Mouse (Mus musculus) embryonic fibroblast, embryonic 13.5 days (primary cell): Measurements from ENCODE around the gene Fcgr4. TPM values are rescaled to one million over a fixed set of nuclear protein-coding genes. Genes with fewer than 3 reads are reported as not detected.
"Not testable (repeated sequence)": the region's sequence is repeated elsewhere in the genome, so short reads cannot be mapped to it uniquely, and the experiment has no call there.

Experiments used
- H3K27ac ChIP-seq: 2 replicates; pipeline ENCODE4 v1.5.1; 2012; ENCODE audit warnings: low read length, control low read depth, inconsistent platforms; ENCODE audit not compliant: insufficient read depth
- H3K4me1 ChIP-seq: 2 replicates; pipeline ENCODE4 v1.6.1; 2011; ENCODE audit warnings: low read length; ENCODE audit not compliant: control insufficient read depth, insufficient read depth
- H3K4me3 ChIP-seq: 2 replicates; pipeline ENCODE4 v1.5.1; 2011; ENCODE audit warnings: mild to moderate bottlenecking, control low read depth, low read length; ENCODE audit not compliant: insufficient read depth
- polyA plus RNA-seq: library from polyadenylated mRNA; stranded (reverse); fragments of >200 nt; gene quantifications from 2 replicates; pipeline ENCODE4 v1.2.4, GENCODE M21; 2011; ENCODE audit warnings: low read depth; ENCODE audit not compliant: missing spikeins, insufficient read length

Gene Fcgr4
- polyA plus RNA-seq, 1 experiment, result not detected

DNA sequence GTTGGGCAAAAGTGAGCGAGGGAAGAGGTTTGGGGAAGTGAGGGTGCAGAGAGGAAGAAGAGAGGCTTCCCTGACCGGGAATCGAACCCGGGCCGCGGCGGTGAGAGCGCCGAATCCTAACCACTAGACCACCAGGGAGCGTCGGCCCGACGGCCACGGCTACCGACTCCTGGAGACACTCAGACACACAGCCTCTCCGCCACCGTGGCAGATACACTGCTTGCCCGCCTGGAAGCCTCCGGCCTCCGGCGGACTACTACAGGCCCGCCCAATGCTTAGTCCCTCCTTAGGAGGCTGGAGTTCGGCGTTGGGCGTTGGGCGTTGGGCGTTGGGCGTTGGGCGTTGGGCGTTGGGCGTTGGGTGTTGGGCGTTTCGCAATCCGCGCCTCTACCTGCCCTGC lies 53.0 kb downstream of the Fcgr4 start:
- not testable (repeated sequence) for H3K27ac ChIP-seq, H3K4me1 ChIP-seq, H3K4me3 ChIP-seq

DNA sequence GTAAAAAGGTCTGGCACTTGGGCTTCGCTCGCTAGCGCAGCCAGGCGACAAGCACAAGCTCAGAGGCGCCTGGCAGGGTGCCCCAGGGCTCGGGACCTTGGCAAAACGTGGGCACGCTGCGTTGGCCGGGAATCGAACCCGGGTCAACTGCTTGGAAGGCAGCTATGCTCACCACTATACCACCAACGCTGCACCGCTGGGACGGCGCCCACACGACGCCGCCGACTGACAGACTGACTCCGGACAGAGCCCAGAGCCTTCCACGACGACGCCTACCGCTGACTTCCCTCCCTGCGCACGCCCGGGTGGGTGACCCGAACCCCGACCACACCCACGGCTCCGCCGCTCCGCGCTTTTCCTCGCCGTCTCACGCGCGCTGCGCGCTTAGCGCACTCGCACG lies 53.5 kb downstream of the Fcgr4 start:
- not testable (repeated sequence) for H3K4me3 ChIP-seq, H3K4me1 ChIP-seq, H3K27ac ChIP-seq

DNA sequence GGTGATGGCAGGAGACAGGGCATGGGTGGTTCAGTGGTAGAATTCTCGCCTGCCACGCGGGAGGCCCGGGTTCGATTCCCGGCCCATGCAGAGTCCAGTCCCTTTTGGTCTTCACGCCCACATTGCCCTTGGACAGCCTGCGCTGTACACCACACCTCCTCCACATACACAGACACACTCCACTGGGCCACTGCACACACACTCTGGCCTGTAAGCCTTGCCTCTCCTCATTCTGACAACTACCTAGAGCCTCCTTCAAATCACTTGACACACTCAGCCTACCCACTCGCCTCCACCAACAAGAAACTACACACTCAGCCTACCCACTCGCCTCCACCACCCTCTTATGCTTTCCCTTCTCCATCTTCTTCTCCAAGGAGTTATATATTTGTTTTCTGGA lies 55.6 kb downstream of the Fcgr4 start:
- H3K4me3 ChIP-seq, H3K4me1 ChIP-seq: not testable (repeated sequence)

DNA sequence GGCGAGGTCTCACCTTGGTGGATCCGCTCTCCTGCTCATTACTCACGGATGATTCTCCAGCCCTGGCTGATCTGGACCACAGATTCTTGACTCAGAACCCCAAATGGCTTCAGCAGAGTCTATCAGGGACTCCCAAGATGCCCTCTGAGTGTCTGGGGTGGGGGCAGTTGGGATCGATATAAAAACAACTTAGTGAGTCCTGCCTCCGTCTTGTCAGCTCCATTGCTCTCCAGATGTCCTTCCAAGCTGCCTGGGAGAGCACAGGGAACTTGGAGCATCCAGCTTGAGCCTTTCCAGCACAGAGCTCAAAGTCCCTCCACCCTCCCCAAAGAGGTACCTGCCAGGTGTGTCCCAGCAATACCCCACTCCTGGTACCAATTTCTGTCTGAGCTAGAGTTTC lies 57.5 kb downstream of the Fcgr4 start:
- H3K27ac ChIP-seq, H3K4me3 ChIP-seq, H3K4me1 ChIP-seq: not testable (repeated sequence)

More for the DNA sequence above, 55.6 kb downstream of the Fcgr4 start:
- not testable (repeated sequence) for H3K27ac ChIP-seq

DNA sequence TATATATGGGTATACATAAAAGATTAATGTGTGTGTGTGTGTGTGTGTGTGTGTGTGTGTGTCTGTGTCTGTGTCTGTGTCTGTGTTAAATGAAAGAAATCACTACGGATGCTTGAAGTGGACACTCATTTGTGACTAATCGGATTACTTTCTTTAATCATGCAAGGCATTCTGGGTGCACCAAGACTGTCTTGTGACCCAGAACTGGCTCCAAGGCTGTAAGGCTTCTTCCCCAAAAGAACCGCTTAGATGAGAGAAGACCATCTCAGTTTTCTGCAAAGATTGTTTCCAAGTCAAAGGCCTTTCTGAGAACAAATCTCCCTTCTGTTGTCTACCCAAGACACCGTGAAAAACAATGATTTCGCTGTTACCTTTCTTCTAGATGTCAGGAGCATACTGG lies 58.5 kb downstream of the Fcgr4 start:
- not testable (repeated sequence) for H3K4me3 ChIP-seq, H3K27ac ChIP-seq, H3K4me1 ChIP-seq

DNA sequence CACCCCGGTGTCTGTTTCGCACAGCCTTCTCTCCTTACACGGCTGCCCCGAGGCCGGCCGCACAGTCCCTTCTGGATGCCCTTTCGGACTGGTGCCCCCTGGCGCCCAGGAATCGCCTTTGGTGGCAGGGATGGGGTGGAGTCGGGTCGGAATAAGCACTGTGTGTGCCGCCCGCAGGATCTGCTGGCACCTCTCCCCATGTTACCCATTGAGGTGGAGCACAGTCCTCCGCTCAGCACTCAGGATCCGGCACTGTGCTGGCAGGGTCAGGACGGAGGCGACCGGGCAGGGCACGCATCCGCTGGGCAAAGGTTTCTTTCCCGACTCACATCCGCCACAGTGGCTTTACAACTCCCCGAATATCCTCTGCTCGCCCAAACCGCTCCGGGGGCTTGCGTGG lies 59.2 kb downstream of the Fcgr4 start:
- not testable (repeated sequence) for H3K27ac ChIP-seq, H3K4me3 ChIP-seq, H3K4me1 ChIP-seq

DNA sequence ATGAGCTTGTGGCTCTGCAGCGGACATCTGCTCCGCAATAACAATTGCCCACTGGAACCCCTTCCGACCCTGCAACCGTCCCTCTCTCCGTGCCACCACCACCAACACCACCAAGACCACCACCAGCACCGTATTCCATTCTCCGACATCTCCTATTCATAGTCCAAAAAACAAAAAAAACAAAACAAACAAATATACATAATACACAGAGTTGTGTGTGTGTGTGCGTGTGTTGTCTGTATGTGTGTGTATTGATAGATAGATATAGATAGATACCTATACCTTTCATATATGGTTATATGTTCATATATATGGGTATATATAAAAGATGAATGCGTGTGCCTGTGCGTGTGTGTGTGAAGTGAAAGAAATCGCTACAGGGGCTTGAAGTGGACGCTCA lies 59.7 kb downstream of the Fcgr4 start:
- H3K4me3 ChIP-seq, H3K27ac ChIP-seq, H3K4me1 ChIP-seq: not testable (repeated sequence)

DNA sequence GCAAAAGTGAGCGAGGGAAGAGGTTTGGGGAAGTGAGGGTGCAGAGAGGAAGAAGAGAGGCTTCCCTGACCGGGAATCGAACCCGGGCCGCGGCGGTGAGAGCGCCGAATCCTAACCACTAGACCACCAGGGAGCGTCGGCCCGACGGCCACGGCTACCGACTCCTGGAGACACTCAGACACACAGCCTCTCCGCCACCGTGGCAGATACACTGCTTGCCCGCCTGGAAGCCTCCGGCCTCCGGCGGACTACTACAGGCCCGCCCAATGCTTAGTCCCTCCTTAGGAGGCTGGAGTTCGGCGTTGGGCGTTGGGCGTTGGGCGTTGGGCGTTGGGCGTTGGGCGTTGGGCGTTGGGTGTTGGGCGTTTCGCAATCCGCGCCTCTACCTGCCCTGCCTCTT lies 60.6 kb downstream of the Fcgr4 start:
- not testable (repeated sequence) for H3K27ac ChIP-seq, H3K4me1 ChIP-seq, H3K4me3 ChIP-seq

Other genes starting within 250 kb of the Fcgr4 start
- gene Atf6, start 151.1 kb upstream of the Fcgr4 start, polyA plus RNA-seq, result 26.8 and 29.2 TPM in 2 replicates
- gene Gm26620, start 133.9 kb upstream of the Fcgr4 start, polyA plus RNA-seq, result not detected in 2 replicates
- gene Dusp12, start 133.4 kb upstream of the Fcgr4 start, polyA plus RNA-seq, result 20.0 and 28.4 TPM in 2 replicates
- gene Fcrlb, start 106.0 kb upstream of the Fcgr4 start, polyA plus RNA-seq, result not detected in 2 replicates
- not detected in 2 replicates for gene Fcrla, start 91.3 kb upstream of the Fcgr4 start, polyA plus RNA-seq
- gene Fcgr2b, start 42.4 kb upstream of the Fcgr4 start, polyA plus RNA-seq, result 0.51 TPM in 1 of 2 replicates, not detected in the other
- gene Fcgr3, start 46.0 kb downstream of the Fcgr4 start, polyA plus RNA-seq, result 3.9 TPM in 1 of 2 replicates, not detected in the other
- 2.4 and 2.5 TPM in 2 replicates for gene Cfap126, start 95.0 kb downstream of the Fcgr4 start, polyA plus RNA-seq
- 297 and 334 TPM in 2 replicates for gene Sdhc, start 131.7 kb downstream of the Fcgr4 start, polyA plus RNA-seq
- 1.2 TPM in 1 of 2 replicates, not detected in the other for gene Mpz, start 131.8 kb downstream of the Fcgr4 start, polyA plus RNA-seq
- gene Pcp4l1, start 177.3 kb downstream of the Fcgr4 start, polyA plus RNA-seq, result 6.2 and 12.2 TPM in 2 replicates
- gene Nr1i3, start 195.1 kb downstream of the Fcgr4 start, polyA plus RNA-seq, result not detected in 2 replicates
- gene Tomm40l, start 203.6 kb downstream of the Fcgr4 start, polyA plus RNA-seq, result 26.9 and 29.9 TPM in 2 replicates
- gene Apoa2, start 206.1 kb downstream of the Fcgr4 start, polyA plus RNA-seq, result 1.2 and 1.3 TPM in 2 replicates
- 1.6 and 7.1 TPM in 2 replicates for gene Fcer1g, start 215.4 kb downstream of the Fcgr4 start, polyA plus RNA-seq
- 24.3 and 25.8 TPM in 2 replicates for gene Adamts4, start 231.5 kb downstream of the Fcgr4 start, polyA plus RNA-seq
- 226 and 234 TPM in 2 replicates for gene Ndufs2, start 232.5 kb downstream of the Fcgr4 start, polyA plus RNA-seq